Mouse (Mus musculus): ENCODE measurements around the gene Oscp1.

- no peak for TF ChIP-seq CTCF (IDR thresholded peaks at IDR 0.05; ENCODE audit: insufficient read depth, low read depth, low read length)
- TF ChIP-seq POLR2A (IDR thresholded peaks at IDR 0.05; ENCODE audit: insufficient read depth, low read depth, low read length): no peak
Measured at GRCm38 (mm10) chr4:126119051-126119450, 60.7 kb downstream of the Oscp1 start.

Data from olfactory bulb, adult 2 months (tissue).